Mouse (Mus musculus): ENCODE data around the gene Tbc1d10a.

DNA sequence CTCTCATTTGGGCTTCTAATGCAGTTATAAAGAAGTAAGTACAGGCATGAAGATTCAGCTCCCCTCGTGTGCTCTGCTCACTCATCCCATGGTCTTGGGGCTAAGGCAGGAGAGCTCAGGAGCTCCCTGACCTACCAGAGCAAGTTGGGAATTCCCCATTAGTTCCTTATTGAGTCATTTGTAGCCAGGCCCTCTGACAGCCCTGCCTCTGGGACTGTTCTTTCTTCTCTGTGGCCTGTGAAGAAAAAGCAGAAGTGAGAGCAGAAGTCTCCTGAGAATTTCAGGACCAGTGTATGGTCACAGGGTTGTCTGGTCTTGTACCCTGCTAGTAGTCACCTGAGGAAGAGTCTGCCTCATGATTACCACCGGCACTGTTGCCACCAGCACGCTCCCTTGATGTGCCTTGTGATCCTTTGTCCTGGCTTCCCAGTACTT lies 9.0 kb downstream of the Tbc1d10a start:
- TF ChIP-seq POLR2AphosphoS2 (IDR thresholded peaks at IDR 0.05; ENCODE audit: low read length) (no peak), CTCF (IDR thresholded peaks at IDR 0.05 in 2 of 3, conservative IDR thresholded peaks at IDR 0.05 in 1 of 3; ENCODE audit: control insufficient read depth in 1 of 3, insufficient read depth in 1 of 3, low read depth in 2 of 3, low read length in 3 of 3, poor library complexity in 1 of 3, severe bottlenecking in 1 of 3) (no peak), GATA1 (IDR thresholded peaks at IDR 0.05; ENCODE audit: low read depth, low read length) (no peak), POLR2AphosphoS5 (IDR thresholded peaks at IDR 0.05; ENCODE audit: borderline replicate concordance, low read depth, low read length) (no peak), MAFK (IDR thresholded peaks at IDR 0.05; ENCODE audit: borderline replicate concordance, low read depth, low read length) (no peak), BHLHE40 (IDR thresholded peaks at IDR 0.05; ENCODE audit: borderline replicate concordance, low read depth, low read length) (no peak)
